ENCODE assay signal across 31 mouse cellular contexts in genomic region chr12:112539466-112539965, GRCm38 (mm10). TPM values are rescaled to one million over a fixed set of nuclear protein-coding genes. Genes with fewer than 3 reads are reported as not detected.
"Had no signal": no experiment of that assay in that cellular context is flagged by ENCODE, and none has a peak within 500 bp of the region (broad histone marks: within the 10 kb centered on the region; RNA-seq: fewer than 3 reads in every experiment).

No protein-coding gene starts in this region.

- DNase-seq: gastrocnemius, adult 2 months; gastrocnemius, postnatal 10 days; gastrocnemius, postnatal 25 days; heart, adult 18-20 months; heart, postnatal 14 days; heart, postnatal 36 days; kidney, adult 11 months; kidney, adult 2 months; kidney, adult 9 months; kidney, postnatal 10 days; kidney, postnatal 25 days; kidney, postnatal 4 days; left cerebral cortex, postnatal 4 days had no signal

- H3K36me3 ChIP-seq: heart, embryonic 13.5 days; heart, embryonic 15.5 days; hindbrain, embryonic 13.5 days; hindbrain, embryonic 15.5 days; limb, embryonic 13.5 days; limb, embryonic 15.5 days; liver, embryonic 12.5 days had no signal

- H3K4me2 ChIP-seq: heart, embryonic 11.5 days; heart, embryonic 13.5 days; heart, embryonic 15.5 days; hindbrain, embryonic 13.5 days; hindbrain, embryonic 15.5 days; limb, embryonic 13.5 days; limb, embryonic 15.5 days; liver, embryonic 12.5 days had no signal

- H3K27me3 ChIP-seq: limb, embryonic 15.5 days had no signal

- H3K9ac ChIP-seq: heart, embryonic 13.5 days; heart, embryonic 15.5 days; hindbrain, embryonic 13.5 days; hindbrain, embryonic 15.5 days; limb, embryonic 13.5 days; limb, embryonic 15.5 days; liver, embryonic 12.5 days; liver, embryonic 14.5 days had no signal

- H3K27ac ChIP-seq: gastrocnemius, adult 2 months; heart, embryonic 13.5 days; heart, embryonic 15.5 days; hindbrain, embryonic 13.5 days; hindbrain, embryonic 15.5 days; hindbrain, postnatal 0 days; limb, embryonic 13.5 days; limb, embryonic 15.5 days; liver, embryonic 12.5 days; liver, embryonic 14.5 days had no signal

- H3K9me3 ChIP-seq: heart, embryonic 13.5 days; heart, embryonic 15.5 days; hindbrain, embryonic 13.5 days; hindbrain, embryonic 15.5 days; limb, embryonic 13.5 days; limb, embryonic 15.5 days; liver, embryonic 12.5 days had no signal

- ATAC-seq: hindbrain, postnatal 0 days; intestine, embryonic 16.5 days; liver, embryonic 12.5 days had no signal

- H3K4me3 ChIP-seq: gastrocnemius, adult 2 months; heart, embryonic 13.5 days; heart, embryonic 15.5 days; hindbrain, embryonic 13.5 days; hindbrain, embryonic 15.5 days; layer of hippocampus, adult 2 months; limb, embryonic 13.5 days; limb, embryonic 15.5 days; liver, embryonic 12.5 days had no signal

RNA-seq across cellular contexts. Expression of gene Tmem179, which starts 23.0 kb away (rescaled TPM):
- total RNA-seq: gastrocnemius, adult 2 months; granulocyte monocyte progenitor cell, adult 5-6 weeks; heart, adult 8-10 months; heart, postnatal 14 days; heart, postnatal 36 days; hematopoietic stem cell, adult 5-6 weeks; liver, adult 2 months had no signal
- polyA plus RNA-seq: liver, adult 2 months had no signal

RNA-seq across cellular contexts. Expression of gene A530016L24Rik, which starts 50.3 kb away (rescaled TPM):
- total RNA-seq: granulocyte monocyte progenitor cell, adult 5-6 weeks; hematopoietic stem cell, adult 5-6 weeks; hindbrain, postnatal 0 days had no signal
- polyA plus RNA-seq: hindbrain, embryonic 11.5 days; limb, embryonic 11.5 days; liver, embryonic 12.5 days had no signal
